Mouse (Mus musculus) embryonic facial prominence, embryonic 14.5 days (tissue): Measurements from ENCODE around the gene Lcn2. TPM values are rescaled to one million over a fixed set of nuclear protein-coding genes. Genes with fewer than 3 reads are reported as not detected.

Source experiments
- ATAC-seq: fragments of 200-750 bp; cut with Nextera tagmentation; 2 replicates; pipeline ENCODE4 v1.8.0; 2017; ENCODE audit warnings: low read depth, moderate number of reproducible peaks, moderate TSS enrichment
- DNase-seq: peaks from one replicate; pipeline ENCODE4 v3.0.0-alpha.2; 2015; ENCODE audit warnings: low spot score
- H3K27ac ChIP-seq: fragments of 300-500 bp; sonication (generic); replicated peaks from 2 replicates; pipeline ENCODE4 v1.5.1; 2014; ENCODE audit warnings: low read depth, mild to moderate bottlenecking, low read length, moderate library complexity
- H3K27me3 ChIP-seq: fragments of 300-500 bp; sonication (generic); replicated peaks from 2 replicates; pipeline ENCODE4 v1.6.1; 2014; ENCODE audit warnings: low read length; ENCODE audit not compliant: control insufficient read depth, insufficient read depth
- H3K36me3 ChIP-seq: fragments of 300-500 bp; sonication (generic); 2 replicates; pipeline ENCODE4 v1.6.1; 2014; ENCODE audit warnings: low read length, mixed read lengths; ENCODE audit not compliant: control insufficient read depth, insufficient read depth
- H3K4me1 ChIP-seq: fragments of 300-500 bp; sonication (generic); 2 replicates; pipeline ENCODE4 v1.6.1; 2014; ENCODE audit warnings: antibody characterized with exemption, low read length; ENCODE audit not compliant: control insufficient read depth, insufficient read depth
- H3K4me2 ChIP-seq: fragments of 300-500 bp; sonication (generic); 2 replicates; pipeline ENCODE4 v1.6.1; 2014; ENCODE audit warnings: low read depth, mild to moderate bottlenecking, low read length, moderate library complexity, mixed read lengths
- H3K4me3 ChIP-seq: fragments of 300-500 bp; sonication (generic); 2 replicates; pipeline ENCODE4 v1.5.1; 2014; ENCODE audit warnings: low read depth, mild to moderate bottlenecking, low read length
- H3K9ac ChIP-seq: fragments of 300-500 bp; sonication (generic); 2 replicates; pipeline ENCODE4 v1.6.1; 2014; ENCODE audit warnings: low read depth, mild to moderate bottlenecking, low read length, moderate library complexity, mixed read lengths
- H3K9me3 ChIP-seq: fragments of 300-500 bp; sonication (generic); 2 replicates; pipeline ENCODE4 v1.6.1; 2016; ENCODE audit warnings: low read length; ENCODE audit not compliant: control insufficient read depth
- WGBS: fragments of 180-500 bp; shearing (Covaris S2); extraction: QIAGEN DNeasy Blood & Tissue Kit; methylation state at CpG from one replicate; pipeline ENCODE4 v1.1.7; 2014; 5-methylcytosine and 5-hydroxymethylcytosine counted together
- polyA plus RNA-seq: library from polyadenylated mRNA; unstranded; fragments of >200 nt; fragmentation: Nextera tagmentation; extraction: Ambion mirVana; gene quantifications from 2 replicates; pipeline ENCODE4 v1.2.1, GENCODE M21; 2014

The Lcn2 gene
- polyA plus RNA-seq, 1 experiment from 2014 or later = 7.9 TPM

DNA sequence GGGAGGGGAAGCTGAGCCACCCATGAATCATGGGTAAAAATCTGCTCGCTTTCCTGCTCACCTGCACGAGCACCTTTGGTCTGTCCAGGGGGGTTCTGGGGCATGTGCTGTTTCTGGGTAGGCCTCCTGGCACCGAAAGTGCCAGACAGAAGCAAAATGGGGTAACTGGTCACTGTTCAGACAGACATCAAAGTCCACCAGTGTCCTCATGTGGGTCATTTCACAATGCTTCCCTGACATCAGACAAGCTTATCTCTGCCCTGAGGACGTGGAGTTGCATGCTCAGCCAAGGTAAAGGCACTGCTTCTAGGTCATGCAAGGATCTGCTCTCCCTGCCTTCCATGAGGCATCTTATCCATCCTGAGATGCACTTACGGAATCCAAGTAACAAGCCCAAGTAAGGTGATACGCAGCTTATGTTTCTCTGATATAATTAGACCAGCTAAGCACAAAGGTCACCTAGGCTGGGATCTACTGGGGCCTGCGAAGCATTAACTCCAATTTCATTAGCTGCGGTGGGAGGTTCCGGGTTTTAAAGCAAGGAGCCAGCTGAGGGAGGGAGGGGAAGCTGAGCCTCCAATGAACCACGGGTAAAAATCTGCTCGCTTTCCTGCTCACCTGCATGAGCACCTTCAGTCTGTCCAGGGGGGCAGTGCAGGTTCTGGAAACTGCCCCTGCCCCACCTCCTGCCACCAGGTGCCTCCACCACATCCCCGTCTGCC lies 30.5 kb upstream of the Lcn2 start:
- 57% methylated on average over 12 of the region's 12 CpGs for WGBS
- no peak for DNase-seq

DNA sequence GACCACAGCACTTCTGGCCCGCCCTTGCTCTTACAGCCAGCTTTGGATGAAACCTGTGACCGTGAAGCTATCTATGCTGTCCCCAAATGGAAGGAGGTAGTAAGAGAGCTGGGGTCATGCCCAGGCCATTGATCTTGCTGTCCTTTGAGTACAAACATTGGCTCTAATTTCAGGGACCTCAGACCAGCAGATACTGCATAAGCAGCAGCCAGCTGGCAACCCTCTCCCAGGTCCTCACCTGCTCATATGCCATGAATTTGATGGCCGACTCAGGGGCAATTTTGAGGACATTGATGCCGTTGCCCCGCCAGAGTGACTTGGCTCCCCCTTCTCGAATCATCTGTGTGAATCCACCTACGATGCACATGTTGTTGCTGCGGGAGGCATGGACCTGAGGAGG lies 29.4 kb upstream of the Lcn2 start:
- DNase-seq (no peak), ATAC-seq (no peak)
- Histone ChIP-seq H3K27me3 (no peaks in the 10 kb centered on the region), H3K27ac (no peak overlapping the region), H3K36me3 (peaks cover 77% of the 10 kb centered on the region), H3K4me3 (no peak overlapping the region), H3K4me2 (no peak overlapping the region), H3K9ac (no peak overlapping the region), H3K4me1 (peaks cover 5% of the 10 kb centered on the region; the same call in 1 of the 2 replicates), H3K9me3 (no peaks in the 10 kb centered on the region)
- WGBS = 84% methylated on average over 8 of the region's 8 CpGs

More for the DNA sequence above, 30.5 kb upstream of the Lcn2 start:
- Histone ChIP-seq H3K27me3 (no peaks in the 10 kb centered on the region), H3K36me3 (peaks cover 77% of the 10 kb centered on the region), H3K4me1 (peaks cover 16% of the 10 kb centered on the region), H3K9ac (no peak overlapping the region), H3K27ac (no peak overlapping the region), H3K9me3 (no peaks in the 10 kb centered on the region), H3K4me2 (no peak overlapping the region), H3K4me3 (no peak overlapping the region)
- ATAC-seq = no peak

DNA sequence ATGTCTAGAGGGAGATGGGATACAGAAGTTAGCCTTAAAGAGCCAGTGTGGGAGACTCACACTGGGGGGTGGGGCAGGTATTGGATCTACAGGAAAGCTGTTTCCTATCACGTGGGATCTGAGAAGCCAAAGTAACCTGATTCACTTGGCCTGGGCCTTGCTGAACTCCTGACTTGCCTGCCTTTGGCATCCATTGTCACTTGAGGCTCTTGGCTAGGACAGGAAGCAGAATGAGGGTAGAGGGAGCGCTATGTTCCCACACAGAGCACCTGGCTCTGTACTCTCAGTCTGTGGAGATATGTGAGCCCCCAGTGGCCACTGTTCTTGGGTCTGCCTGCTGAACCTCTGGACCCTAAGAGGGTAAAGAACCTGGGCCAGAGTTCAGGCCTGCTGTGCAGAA lies 28.5 kb upstream of the Lcn2 start:
- Histone ChIP-seq H3K27ac (no peak overlapping the region), H3K36me3 (peaks cover 77% of the 10 kb centered on the region), H3K4me1 (no peaks in the 10 kb centered on the region), H3K4me3 (no peak overlapping the region), H3K9me3 (no peaks in the 10 kb centered on the region), H3K27me3 (no peaks in the 10 kb centered on the region), H3K4me2 (no peak overlapping the region), H3K9ac (no peak overlapping the region)
- 69% methylated on average over 2 of the region's 2 CpGs for WGBS
- ATAC-seq (no peak), DNase-seq (no peak)

DNA sequence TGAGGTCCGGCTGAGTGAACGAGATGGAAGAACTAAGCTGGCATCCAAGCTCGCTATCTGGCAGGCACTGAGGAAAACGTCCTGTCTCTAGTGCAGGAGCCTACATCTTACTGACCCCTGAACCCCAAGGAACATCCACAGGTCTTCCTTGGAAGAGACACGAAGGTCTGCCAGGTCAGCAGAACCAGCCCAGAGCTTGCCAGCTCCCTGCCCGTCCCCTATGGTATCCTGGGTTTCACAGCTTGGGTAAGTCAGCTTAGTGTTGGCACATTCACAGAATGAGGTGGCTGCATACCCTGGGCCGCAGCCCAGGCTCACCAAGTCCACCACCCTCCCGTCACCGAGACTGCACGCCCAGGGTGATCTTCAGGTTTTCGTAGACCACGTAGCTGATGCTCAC lies 27.7 kb upstream of the Lcn2 start:
- Histone ChIP-seq H3K27me3 (no peaks in the 10 kb centered on the region), H3K9me3 (no peaks in the 10 kb centered on the region), H3K36me3 (peaks cover 71% of the 10 kb centered on the region), H3K27ac (no peak overlapping the region), H3K9ac (no peak overlapping the region), H3K4me3 (no peak overlapping the region), H3K4me1 (no peaks in the 10 kb centered on the region), H3K4me2 (no peak overlapping the region)
- ATAC-seq (no peak), DNase-seq (no peak)
- WGBS = 90% methylated on average over 12 of the region's 12 CpGs

DNA sequence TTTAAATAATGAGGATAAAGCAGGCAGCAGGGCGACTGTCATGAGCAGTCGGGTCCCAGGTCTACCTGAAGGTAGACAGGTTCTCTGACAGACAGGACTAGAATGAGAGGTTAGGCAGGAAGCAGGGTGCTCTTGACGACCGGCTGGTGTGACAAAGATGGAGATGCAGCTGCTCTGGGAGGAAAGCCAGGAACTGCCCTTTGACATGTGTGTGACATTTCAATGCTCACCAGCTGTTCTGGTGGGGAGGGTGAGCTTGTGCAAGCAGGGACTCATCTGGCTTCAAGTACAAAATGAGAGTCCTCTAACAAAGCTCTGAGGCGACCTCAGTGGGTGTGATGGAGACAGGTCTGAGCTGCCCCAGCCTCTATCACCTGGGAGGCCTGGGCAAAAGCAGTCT lies 25.9 kb upstream of the Lcn2 start:
- 43% methylated on average over 5 of the region's 5 CpGs for WGBS
- Histone ChIP-seq H3K4me1 (0 out of 2 replicates have a peak, but pooled peaks cover 4% of the 10 kb centered on the region), H3K27ac (no peak overlapping the region), H3K36me3 (peaks cover 52% of the 10 kb centered on the region), H3K4me2 (no peak overlapping the region), H3K4me3 (no peak overlapping the region), H3K9me3 (no peaks in the 10 kb centered on the region), H3K27me3 (no peaks in the 10 kb centered on the region), H3K9ac (no peak overlapping the region)
- no peak for DNase-seq
- no peak for ATAC-seq

DNA sequence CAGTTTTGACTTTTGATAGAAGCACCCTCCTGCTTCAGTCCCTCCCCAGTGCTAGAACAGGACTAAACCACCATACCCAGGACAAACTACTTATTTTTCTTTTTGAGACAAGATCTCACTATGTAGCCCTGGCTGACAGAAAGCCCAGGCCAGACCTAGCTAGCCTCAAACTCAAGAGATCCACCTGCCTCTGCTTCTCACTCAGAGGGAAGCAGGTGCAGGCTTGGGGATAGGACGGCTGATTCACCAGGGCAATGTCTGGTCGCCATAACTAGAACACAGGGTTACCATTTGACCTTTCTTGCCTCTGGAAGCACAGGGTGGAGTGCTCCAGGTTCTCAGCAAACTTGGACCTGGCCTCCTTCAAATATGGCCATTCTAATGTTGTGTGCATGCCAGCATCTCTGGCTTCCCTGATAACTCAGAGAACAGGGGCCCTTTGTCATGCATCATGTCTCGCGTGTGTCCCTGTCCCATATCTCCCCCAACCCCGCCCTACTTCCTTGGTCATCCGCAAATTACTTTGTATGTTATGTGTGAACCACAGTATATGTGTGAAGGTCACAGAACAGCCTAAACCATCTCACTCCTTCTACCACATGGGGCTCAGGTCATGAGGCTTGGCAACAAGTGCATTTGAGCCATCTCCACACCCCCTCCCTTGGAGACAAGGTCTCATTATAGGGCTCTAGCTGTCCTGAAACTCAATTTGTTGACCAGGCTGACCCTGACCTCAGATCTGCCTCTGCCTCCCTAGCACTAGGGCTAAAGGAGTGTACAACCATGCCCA lies 24.9 kb upstream of the Lcn2 start:
- no peak overlapping the region for H3K4me2 ChIP-seq
- H3K27me3 ChIP-seq = no peaks in the 10 kb centered on the region
- H3K9me3 ChIP-seq = no peaks in the 10 kb centered on the region
- ATAC-seq (no peak), DNase-seq (no peak)
- H3K36me3 ChIP-seq = peaks cover 42% of the 10 kb centered on the region
- 88% methylated on average over 6 of the region's 6 CpGs for WGBS
- H3K4me1 ChIP-seq = peaks cover 9% of the 10 kb centered on the region; the same call in 1 of the 2 replicates
- H3K27ac ChIP-seq = no peak overlapping the region
- H3K9ac ChIP-seq = no peak overlapping the region
- H3K4me3 ChIP-seq = no peak overlapping the region

DNA sequence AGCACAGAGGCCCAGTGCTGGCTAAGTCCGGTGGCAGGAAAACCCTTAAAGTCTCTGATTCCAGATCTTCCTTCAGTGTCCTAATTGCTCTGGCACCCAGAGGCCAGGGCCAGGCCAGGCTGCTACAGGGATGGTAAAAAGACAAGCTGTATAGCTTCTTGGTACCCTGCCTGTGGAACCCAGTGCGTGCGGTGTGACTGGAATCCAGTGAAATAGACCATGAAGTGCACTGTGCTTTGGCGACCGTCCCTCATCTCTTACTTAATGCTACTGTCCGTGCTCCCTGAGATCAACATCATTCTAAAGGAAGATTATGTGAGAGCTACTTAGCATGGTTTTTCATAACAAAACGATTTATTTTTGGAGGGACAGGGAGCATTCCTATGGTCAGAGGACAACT lies 23.4 kb upstream of the Lcn2 start:
- no peak overlapping the region for H3K4me3 ChIP-seq
- ATAC-seq (no peak), DNase-seq (no peak)
- 81% methylated on average over 7 of the region's 7 CpGs for WGBS
- H3K27me3 ChIP-seq = no peaks in the 10 kb centered on the region
- peaks cover 9% of the 10 kb centered on the region; the same call in 1 of the 2 replicates for H3K4me1 ChIP-seq
- H3K36me3 ChIP-seq = peaks cover 27% of the 10 kb centered on the region
- no peak overlapping the region for H3K27ac ChIP-seq
- no peak overlapping the region for H3K9ac ChIP-seq
- H3K4me2 ChIP-seq = no peak overlapping the region
- no peaks in the 10 kb centered on the region for H3K9me3 ChIP-seq

DNA sequence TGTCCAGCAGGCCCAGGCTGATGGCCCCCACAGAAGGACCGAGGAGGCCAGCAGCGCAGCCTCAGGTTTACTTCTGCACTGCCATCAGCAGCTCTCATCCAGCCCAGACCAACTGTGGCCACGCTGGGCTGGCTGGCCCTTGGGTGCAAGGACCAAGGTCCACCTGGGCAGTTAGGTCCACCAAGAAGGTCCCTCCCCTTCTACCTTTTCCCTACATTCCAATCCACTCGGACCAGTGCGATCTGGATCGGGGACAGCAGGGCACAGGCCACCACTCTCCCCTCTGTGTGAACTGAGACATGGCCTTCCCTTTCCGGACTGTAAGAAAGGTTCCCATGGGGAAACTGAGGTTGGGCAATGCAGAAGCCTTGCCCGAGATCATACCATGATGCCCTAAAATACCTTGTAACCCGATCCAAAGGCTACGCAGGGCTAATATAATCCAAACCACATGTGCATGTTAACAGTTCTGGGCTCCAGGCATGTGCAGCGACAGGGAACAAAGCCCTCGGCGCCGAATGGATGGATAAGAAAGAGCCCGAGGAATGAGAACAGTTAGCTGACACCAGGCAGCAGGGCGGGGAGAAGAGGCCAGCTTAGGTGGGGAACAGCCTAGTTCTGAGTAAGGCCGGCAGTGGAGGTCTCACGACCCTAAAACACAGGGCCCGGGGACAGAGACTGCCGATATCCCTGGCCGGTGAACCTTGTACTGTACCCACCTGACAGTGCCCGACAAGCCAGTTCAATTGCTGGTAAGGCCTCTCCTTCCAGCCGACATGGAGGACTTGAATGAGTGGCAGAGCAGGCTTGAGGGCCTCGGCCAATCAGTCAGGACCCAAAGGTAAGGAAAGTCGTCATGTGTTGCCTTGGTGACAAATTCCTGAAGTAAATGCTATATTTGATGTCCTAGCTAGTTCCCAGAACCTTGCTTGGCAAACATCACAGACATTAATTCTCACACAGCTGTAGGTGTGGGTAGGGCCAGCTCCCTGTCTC lies 20.7 kb upstream of the Lcn2 start:
- H3K27ac ChIP-seq = peak overlapping the region; percentile 65
- H3K9me3 ChIP-seq = no peaks in the 10 kb centered on the region
- peak overlapping the region; percentile 21; the same call in 1 of the 2 replicates for H3K9ac ChIP-seq
- H3K4me2 ChIP-seq = no peak overlapping the region
- H3K27me3 ChIP-seq = no peaks in the 10 kb centered on the region
- DNase-seq (peak; percentile 56), ATAC-seq (peak; percentile 47)
- H3K36me3 ChIP-seq = no peaks in the 10 kb centered on the region
- WGBS = 34% methylated on average over 23 of the region's 25 CpGs
- no peak overlapping the region for H3K4me3 ChIP-seq
- peaks cover 9% of the 10 kb centered on the region; the same call in 1 of the 2 replicates for H3K4me1 ChIP-seq
